Mouse (Mus musculus) liver, embryonic 13.5 days (tissue): Measurements from ENCODE around the gene Slc1a5. TPM values are rescaled to one million over a fixed set of nuclear protein-coding genes. Genes with fewer than 3 reads are reported as not detected.

ENCODE experiments used
- ATAC-seq: fragments of 200-750 bp; cut with Nextera tagmentation; 2 replicates; pipeline ENCODE4 v1.8.0; 2017; ENCODE audit warnings: low read depth, mild to moderate bottlenecking, moderate number of reproducible peaks, moderate library complexity
- DNase-seq: peaks from one replicate; pipeline ENCODE4 v3.0.0; 2022
- H3K27ac ChIP-seq: fragments of 300-500 bp; sonication (generic); 2 replicates; pipeline ENCODE4 v1.5.1; 2015; ENCODE audit warnings: moderate library complexity, mild to moderate bottlenecking, inconsistent platforms
- H3K27me3 ChIP-seq: fragments of 300-500 bp; sonication (generic); 2 replicates; pipeline ENCODE4 v1.6.1; 2015; ENCODE audit warnings: mild to moderate bottlenecking, inconsistent platforms
- H3K36me3 ChIP-seq: fragments of 300-500 bp; sonication (generic); 2 replicates; pipeline ENCODE4 v1.6.1; 2015; ENCODE audit warnings: mild to moderate bottlenecking, inconsistent platforms
- H3K4me1 ChIP-seq: fragments of 300-500 bp; sonication (generic); replicated peaks from 2 replicates; pipeline ENCODE4 v1.6.1; 2015; ENCODE audit warnings: inconsistent platforms
- H3K4me2 ChIP-seq: fragments of 300-500 bp; sonication (generic); 2 replicates; pipeline ENCODE4 v1.6.1; 2015; ENCODE audit warnings: inconsistent platforms, mild to moderate bottlenecking, moderate library complexity
- H3K4me3 ChIP-seq: fragments of 300-500 bp; sonication (generic); replicated peaks from 2 replicates; pipeline ENCODE4 v1.5.1; 2015; ENCODE audit warnings: mild to moderate bottlenecking, inconsistent platforms
- H3K9ac ChIP-seq: fragments of 300-500 bp; sonication (generic); 2 replicates; pipeline ENCODE4 v1.6.1; 2015; ENCODE audit warnings: mild to moderate bottlenecking, inconsistent platforms
- H3K9me3 ChIP-seq: fragments of 300-500 bp; sonication (generic); replicated peaks from 2 replicates; pipeline ENCODE4 v1.6.1; 2016; ENCODE audit warnings: inconsistent platforms
- WGBS: fragments of 180-500 bp; shearing (Covaris S2); methylation state at CpG from one replicate; pipeline ENCODE4 v1.1.7; 2015; ENCODE audit not compliant: insufficient replicate concordance; 5-methylcytosine and 5-hydroxymethylcytosine counted together
- polyA plus RNA-seq: library from polyadenylated mRNA; unstranded; fragments of >200 nt; fragmentation: Nextera tagmentation; extraction: Ambion mirVana; gene quantifications from 2 replicates; pipeline ENCODE4 v1.2.1, GENCODE M21; 2015

Slc1a5 gene
- 92.3 and 93.0 TPM in 2 replicates for polyA plus RNA-seq

DNA sequence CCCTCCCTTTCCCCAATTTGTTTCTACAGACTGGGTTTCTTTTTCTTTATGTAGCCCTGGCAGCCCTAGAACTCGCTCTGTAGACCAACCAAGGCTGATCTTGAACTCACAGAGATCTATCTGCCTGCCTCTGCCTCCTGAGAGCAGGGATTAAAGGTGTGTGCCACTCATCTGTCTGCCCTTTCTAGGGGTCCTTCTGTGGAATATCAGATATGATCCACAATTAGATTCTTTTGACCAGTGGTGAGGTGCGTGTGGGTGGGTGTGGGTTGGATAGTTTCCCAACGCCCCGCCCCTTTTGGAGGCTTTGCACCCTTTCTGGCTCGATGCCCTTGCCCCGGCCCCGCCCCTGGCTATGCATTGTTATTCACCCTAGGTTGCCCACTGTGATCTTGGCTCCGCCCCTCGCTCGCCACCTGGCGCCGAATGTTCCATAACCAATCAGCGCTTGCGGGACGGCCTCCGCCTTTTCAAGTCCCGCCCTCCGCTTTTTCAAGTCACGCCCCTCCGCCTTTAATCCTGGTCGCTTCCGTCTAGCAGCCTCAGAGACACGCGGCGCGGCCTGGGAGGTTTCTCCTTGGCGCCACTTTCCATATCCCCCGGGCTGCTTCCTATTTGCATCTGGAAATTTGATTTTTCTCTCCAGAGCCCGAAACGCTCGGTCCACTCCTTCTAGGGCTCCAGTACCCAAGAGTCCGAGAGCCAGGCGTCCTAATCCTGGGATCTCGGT lies at the start of gene Slc1a5:
Gene Slc1a5, plus strand, starts transcription at position 516 of the 730 bp plus-strand sequence.
- peak within 1 kb of the TSS; percentile 100 for H3K4me3 ChIP-seq
- peaks cover 24% of the 10 kb centered on the region for H3K36me3 ChIP-seq
- DNase-seq (peak; percentile 95), ATAC-seq (peak; percentile 66)
- H3K27me3 ChIP-seq = 0 out of 2 replicates have a peak, but pooled peaks cover under 1% of the 10 kb centered on the region
- H3K4me2 ChIP-seq = peak within 1 kb of the TSS; percentile 85
- peak within 1 kb of the TSS; percentile 99 for H3K27ac ChIP-seq
- 2% methylated on average over 34 of the region's 34 CpGs for WGBS
- H3K4me1 ChIP-seq = peaks cover 42% of the 10 kb centered on the region
- H3K9ac ChIP-seq = peak within 1 kb of the TSS; percentile 99
- H3K9me3 ChIP-seq = no peaks in the 10 kb centered on the region

- H3K4me3 ChIP-seq = no peak overlapping the region
- no peaks in the 10 kb centered on the region for H3K36me3 ChIP-seq
- no peak overlapping the region for H3K4me2 ChIP-seq
- H3K27ac ChIP-seq = no peak overlapping the region
- ATAC-seq (no peak), DNase-seq (no peak)
- no peak overlapping the region for H3K9ac ChIP-seq
- H3K9me3 ChIP-seq = no peaks in the 10 kb centered on the region
- WGBS = 58% methylated on average over 7 of the region's 7 CpGs
- peaks cover 17% of the 10 kb centered on the region for H3K4me1 ChIP-seq
- H3K27me3 ChIP-seq = no peaks in the 10 kb centered on the region
Measured at GRCm38 (mm10) chr7:16731893-16732422, 49.2 kb upstream of the Slc1a5 start.

GRCm38 (mm10) chr7:16737606-16738072 lies 43.5 kb upstream of the Slc1a5 start:
- H3K36me3 ChIP-seq = peaks cover 8% of the 10 kb centered on the region; the same call in 1 of the 2 replicates
- DNase-seq (no peak), ATAC-seq (no peak)
- H3K4me2 ChIP-seq = peak overlapping the region; percentile 89
- H3K27me3 ChIP-seq = no peaks in the 10 kb centered on the region
- 48% methylated on average over 10 of the region's 10 CpGs for WGBS
- no peaks in the 10 kb centered on the region for H3K9me3 ChIP-seq
- peak overlapping the region; percentile 49 for H3K9ac ChIP-seq
- peaks cover 27% of the 10 kb centered on the region for H3K4me1 ChIP-seq
- no peak overlapping the region for H3K27ac ChIP-seq
- peak overlapping the region; percentile 91 for H3K4me3 ChIP-seq

DNA sequence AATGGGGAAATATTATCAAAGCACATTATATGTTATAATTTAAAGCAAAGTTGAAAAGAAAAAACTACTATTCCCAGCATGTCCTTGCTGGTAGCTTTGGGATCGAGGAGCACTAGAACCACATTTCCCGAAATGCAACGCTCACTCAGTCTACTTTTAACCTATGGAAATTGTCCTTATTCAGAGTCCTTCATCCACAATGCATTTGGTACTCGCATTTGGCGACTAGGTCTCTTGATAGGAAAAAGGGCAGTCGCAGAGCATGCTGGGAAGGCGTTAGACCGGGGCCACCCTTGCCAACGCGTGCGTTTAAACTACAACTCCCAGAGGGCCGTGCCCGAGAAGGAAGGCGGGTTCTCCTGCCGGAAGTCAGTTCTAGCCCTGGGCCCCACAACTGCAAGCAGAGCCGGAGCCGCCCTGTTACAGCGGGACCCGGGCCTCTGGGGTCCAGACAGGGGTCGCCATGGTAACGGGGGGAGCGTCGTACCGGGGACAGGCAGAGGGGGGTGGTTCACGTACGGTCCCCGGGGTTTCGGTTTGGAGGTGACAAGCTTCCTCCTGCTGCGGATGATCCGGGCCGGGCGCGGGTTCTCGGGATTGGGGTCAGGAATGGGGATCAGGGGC lies 43.0 kb upstream of the Slc1a5 start, which contains the start of gene Ap2s1:
Gene Ap2s1, plus strand, starts transcription at position 338 of the 624 bp plus-strand sequence.
- peaks cover 27% of the 10 kb centered on the region for H3K4me1 ChIP-seq
- peak within 1 kb of the TSS; percentile 91 for H3K4me3 ChIP-seq
- peak within 1 kb of the TSS; percentile 95 for H3K9ac ChIP-seq
- H3K27me3 ChIP-seq = no peaks in the 10 kb centered on the region
- peak within 1 kb of the TSS; percentile 89 for H3K4me2 ChIP-seq
- peaks cover 14% of the 10 kb centered on the region for H3K36me3 ChIP-seq
- peak within 1 kb of the TSS; percentile 78 for H3K27ac ChIP-seq
- ATAC-seq (peak; percentile 99), DNase-seq (peak; percentile 95)
- WGBS = under 1% methylated on average over 34 of the region's 34 CpGs
- H3K9me3 ChIP-seq = no peaks in the 10 kb centered on the region

DNA sequence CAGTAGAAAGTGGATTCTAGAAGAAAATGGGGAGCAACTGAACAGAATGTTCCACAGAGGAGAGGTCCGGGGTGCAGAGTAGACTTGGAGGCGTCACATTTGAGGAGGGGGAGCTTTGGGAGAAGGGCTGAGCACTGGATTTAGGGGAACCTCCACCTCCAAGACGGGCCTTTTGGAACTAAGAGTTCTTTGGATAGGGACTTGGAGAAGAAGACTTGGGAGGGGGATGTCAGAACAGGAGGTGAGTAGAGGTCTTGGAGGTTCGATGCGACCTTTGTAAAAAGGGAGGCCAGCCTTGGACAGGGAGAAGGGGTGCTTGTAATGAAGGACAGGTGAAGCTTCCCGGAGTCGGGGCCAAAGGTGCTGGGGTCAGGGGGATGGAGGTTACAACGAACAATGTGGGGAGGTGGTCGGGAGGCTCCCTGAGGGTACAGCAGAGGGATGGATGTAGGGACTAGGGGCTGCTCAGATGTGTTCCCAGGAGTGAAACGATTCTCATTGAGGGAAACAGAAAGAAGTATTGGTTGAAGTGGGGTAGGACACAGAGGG lies 42.0 kb upstream of the Slc1a5 start:
- H3K4me1 ChIP-seq = peaks cover 27% of the 10 kb centered on the region
- H3K4me2 ChIP-seq = peak overlapping the region; percentile 89
- no peaks in the 10 kb centered on the region for H3K9me3 ChIP-seq
- peaks cover 23% of the 10 kb centered on the region for H3K36me3 ChIP-seq
- peak overlapping the region; percentile 91 for H3K4me3 ChIP-seq
- H3K27me3 ChIP-seq = no peaks in the 10 kb centered on the region
- peak overlapping the region; percentile 95 for H3K9ac ChIP-seq
- 31% methylated on average over 10 of the region's 10 CpGs for WGBS
- DNase-seq = no peak
- H3K27ac ChIP-seq = peak overlapping the region; percentile 78; the same call in 1 of the 2 replicates
- ATAC-seq = no peak

GRCm38 (mm10) chr7:16745373-16745772 lies 35.8 kb upstream of the Slc1a5 start:
- Histone ChIP-seq H3K27me3 (no peaks in the 10 kb centered on the region), H3K4me3 (no peak overlapping the region), H3K27ac (no peak overlapping the region), H3K4me1 (peaks cover 10% of the 10 kb centered on the region), H3K36me3 (peaks cover 72% of the 10 kb centered on the region), H3K9ac (no peak overlapping the region), H3K4me2 (no peak overlapping the region), H3K9me3 (no peaks in the 10 kb centered on the region)
- DNase-seq (no peak), ATAC-seq (no peak)
- WGBS = 85% methylated on average over 4 of the region's 4 CpGs

- H3K9ac ChIP-seq = no peak overlapping the region
- H3K4me2 ChIP-seq = no peak overlapping the region
- peaks cover 70% of the 10 kb centered on the region for H3K36me3 ChIP-seq
- no peak overlapping the region for H3K27ac ChIP-seq
- no peaks in the 10 kb centered on the region for H3K27me3 ChIP-seq
- 53% methylated on average over 3 of the region's 3 CpGs for WGBS
- ATAC-seq (peak; percentile 37), DNase-seq (peak; percentile 48)
- no peak overlapping the region for H3K4me3 ChIP-seq
- peaks cover 4% of the 10 kb centered on the region for H3K4me1 ChIP-seq
- H3K9me3 ChIP-seq = no peaks in the 10 kb centered on the region
Measured at GRCm38 (mm10) chr7:16746093-16746492, 35.0 kb upstream of the Slc1a5 start.

DNA sequence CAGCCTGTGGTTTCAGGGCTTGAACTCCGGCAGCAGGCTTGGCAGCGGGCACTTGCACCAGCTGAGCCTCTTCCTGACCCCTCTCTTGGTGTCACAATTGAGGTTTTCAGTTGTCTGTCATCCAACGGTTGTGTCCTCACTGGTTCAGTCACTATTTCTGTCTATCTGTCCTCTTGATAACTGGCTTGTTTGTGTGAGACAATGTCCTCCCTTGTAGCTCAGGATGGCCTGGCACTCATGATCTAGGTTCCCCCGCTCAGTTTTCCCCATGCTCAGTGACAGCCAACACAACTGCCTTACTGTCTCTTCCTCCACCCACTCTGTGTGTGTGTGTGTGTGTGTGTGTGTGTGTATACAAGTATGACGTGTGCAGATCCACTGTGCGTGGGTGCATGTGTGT lies 33.5 kb upstream of the Slc1a5 start:
- no peak for ATAC-seq

DNA sequence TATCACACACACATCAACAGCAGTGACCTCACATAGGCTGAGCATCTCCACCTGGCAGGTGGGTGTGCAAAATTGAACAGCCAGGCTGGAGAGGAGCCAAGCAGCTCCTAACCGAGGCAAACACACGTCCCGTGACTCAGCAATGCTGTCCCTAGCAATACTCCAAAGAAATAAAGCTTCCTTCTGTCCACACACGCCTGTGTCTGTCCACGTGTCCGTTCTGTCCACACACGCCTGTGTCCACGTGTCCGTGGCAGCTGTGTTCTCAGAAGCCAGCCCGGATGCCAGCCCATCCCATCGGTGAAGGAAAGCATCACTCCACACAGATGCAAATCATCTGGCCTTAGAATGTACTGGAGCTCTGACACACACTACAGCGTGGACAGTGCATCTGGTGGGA lies 29.1 kb upstream of the Slc1a5 start:
- no peak for DNase-seq
- Histone ChIP-seq H3K9ac (no peak overlapping the region), H3K36me3 (peaks cover 29% of the 10 kb centered on the region), H3K27ac (no peak overlapping the region), H3K4me2 (no peak overlapping the region), H3K27me3 (no peaks in the 10 kb centered on the region), H3K9me3 (no peaks in the 10 kb centered on the region), H3K4me3 (no peak overlapping the region), H3K4me1 (peaks cover 10% of the 10 kb centered on the region)
- WGBS = 82% methylated on average over 12 of the region's 12 CpGs
- no peak for ATAC-seq

More for the DNA sequence above, 33.5 kb upstream of the Slc1a5 start:
- H3K4me3 ChIP-seq = no peak overlapping the region
- H3K27me3 ChIP-seq = no peaks in the 10 kb centered on the region
- H3K9ac ChIP-seq = no peak overlapping the region
- no peak for DNase-seq
- peaks cover 63% of the 10 kb centered on the region for H3K36me3 ChIP-seq
- peaks cover 4% of the 10 kb centered on the region for H3K4me1 ChIP-seq
- H3K4me2 ChIP-seq = no peak overlapping the region
- 86% methylated on average over 6 of the region's 6 CpGs for WGBS
- H3K9me3 ChIP-seq = no peaks in the 10 kb centered on the region
- no peak overlapping the region for H3K27ac ChIP-seq

DNA sequence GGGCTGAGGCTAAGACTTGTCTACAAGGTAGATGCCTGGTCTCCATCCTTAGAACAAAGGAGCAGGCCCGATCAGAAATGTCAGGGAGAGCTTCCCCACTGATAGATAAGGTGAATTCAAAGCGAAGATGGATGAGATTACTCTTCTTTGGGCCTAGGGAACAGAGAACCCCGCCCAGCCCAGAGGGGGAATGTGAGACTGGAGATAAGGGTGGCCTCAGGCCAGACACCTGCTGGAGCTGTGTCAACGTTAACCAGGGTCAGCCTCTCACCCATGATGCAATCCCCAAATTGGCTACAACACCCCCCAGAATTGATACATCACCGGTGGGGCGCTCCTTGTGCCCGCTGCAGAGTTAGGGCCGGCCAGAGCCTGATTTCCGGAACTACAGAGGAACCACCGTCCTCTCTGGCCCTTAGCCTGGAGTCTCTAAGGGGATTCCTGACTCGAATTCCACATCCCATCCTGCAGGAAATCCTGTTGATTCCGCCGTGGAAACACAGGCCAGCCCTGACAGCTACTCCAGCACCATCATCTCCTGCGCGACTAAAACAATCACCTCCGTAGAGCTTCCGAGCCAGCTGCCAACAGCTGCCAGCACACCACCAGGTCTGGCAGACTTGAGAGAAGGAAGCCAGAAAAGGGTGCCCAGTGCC lies 25.6 kb upstream of the Slc1a5 start:
- ATAC-seq (peak; percentile 74), DNase-seq (no peak)
- Histone ChIP-seq H3K27ac (no peak overlapping the region; the same call in 1 of the 2 replicates), H3K4me1 (peaks cover 10% of the 10 kb centered on the region), H3K4me2 (0 out of 2 replicates have a peak overlapping the region, but pooled peaks have one; percentile 11), H3K9me3 (no peaks in the 10 kb centered on the region), H3K9ac (peak overlapping the region; percentile 7; the same call in 1 of the 2 replicates), H3K27me3 (no peaks in the 10 kb centered on the region), H3K36me3 (no peaks in the 10 kb centered on the region), H3K4me3 (no peak overlapping the region)
- 33% methylated on average over 17 of the region's 17 CpGs for WGBS
